Mouse (Mus musculus): ENCODE results near the gene Zfp281.

The Zfp281 gene

DNA sequence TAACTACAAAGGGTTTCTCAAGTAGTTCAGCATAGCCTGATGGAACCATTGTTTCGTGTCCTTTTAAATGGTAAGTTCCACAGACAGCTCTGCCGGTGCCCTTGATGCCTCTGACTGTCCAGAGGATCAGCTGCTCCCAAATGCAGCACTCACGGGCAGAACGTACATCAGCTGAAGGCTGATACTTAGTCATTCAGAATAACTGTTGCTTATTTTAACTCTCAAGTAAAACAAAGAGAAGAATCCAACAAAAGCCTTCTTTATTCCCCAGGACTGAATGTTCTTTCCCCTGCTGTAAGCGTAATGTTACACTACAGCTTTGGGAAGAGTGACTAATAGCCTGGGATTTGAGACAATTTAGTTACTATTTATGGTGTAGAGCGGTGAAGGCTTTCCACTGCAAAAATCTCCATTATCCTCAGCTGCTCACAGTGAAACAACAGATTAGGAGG lies 11.4 kb upstream of the Zfp281 start:
- no peak for DNase-seq (ENCODE audit: low read depth, low spot score)

DNA sequence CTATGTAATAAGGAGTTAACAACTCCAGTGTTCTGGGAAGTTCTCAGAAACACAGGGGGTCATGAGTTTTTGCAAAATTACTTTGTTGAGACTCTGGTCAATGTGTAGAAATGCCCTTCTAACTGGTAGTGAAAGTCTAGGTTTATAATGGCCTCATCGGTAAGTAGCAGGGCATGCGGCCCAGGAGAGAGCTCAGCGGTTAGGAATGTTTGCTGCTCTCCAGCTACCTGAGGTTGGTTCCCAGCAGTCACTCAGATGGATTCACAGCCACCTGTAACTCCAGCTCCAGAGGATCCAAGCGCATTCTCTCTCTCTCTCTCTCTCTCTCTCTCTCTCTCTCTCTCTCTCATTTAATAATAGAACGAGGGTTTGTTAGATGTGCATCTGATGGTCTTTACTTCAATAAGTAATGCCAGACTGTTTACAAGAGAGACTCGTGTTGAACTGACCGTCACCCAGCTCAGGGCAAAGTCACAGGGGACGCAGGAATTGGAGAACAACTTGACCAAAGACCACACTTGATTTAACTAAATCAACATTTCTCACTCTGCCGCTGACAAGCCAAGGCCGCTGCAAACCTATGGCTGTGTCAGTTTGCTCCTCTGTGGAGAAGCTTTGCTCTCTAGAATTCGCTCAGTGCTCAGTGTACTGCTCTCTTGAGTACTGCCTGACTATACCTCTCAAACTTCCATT lies 9.8 kb upstream of the Zfp281 start:
- no peak for DNase-seq (ENCODE audit: low read depth, low spot score)

DNA sequence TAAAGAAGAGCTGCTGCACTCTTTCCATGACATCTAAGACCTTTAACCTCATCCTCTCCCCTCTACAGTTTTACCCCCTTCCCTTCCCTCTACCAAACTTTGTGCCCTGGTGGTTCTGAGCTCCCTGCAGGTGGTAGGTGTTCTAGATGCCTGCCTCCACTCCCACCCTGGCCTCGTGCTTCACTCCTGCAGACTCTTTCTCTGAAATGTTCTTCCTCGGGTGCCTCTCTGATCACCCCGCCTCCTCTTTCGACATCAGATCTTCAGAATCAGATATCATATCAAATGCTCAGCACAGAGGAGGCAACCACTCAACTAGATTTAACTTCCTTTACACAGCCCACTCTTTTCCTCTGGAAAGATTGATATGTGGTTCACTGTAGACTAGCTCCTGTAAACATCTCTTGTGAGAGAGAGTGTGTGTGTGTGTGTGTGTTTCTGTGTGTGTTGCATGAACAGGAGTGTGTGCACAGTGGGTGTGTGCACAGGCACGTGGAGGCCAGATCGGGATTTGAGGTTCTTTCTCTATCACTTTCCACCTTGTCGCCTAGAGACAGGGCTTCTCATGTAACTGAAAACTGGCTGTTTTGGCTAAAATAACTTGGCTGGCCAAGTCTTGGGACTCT lies 7.4 kb upstream of the Zfp281 start:
- DNase-seq (ENCODE audit: low read depth, low spot score): no peak

DNA sequence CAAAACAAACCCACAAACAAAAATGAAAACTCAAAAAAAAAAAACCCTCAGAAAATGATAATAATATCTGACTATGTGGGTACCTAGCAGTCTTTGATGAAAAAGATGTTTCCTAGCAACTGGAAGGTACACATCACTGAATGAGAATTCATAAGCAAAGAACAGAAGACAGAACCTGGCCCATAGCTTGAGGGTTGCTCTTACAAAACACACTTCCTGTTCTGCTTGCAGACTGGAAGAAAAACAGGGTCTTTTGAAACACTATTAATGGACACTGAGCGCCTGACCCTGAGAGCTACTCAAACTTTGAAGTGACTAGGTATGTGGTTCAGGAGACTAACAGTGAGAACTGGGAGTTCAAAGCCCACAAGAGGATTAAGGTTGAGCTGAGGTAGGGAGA lies 6.1 kb upstream of the Zfp281 start:
- DNase-seq (ENCODE audit: low read depth, low spot score): no peak

DNA sequence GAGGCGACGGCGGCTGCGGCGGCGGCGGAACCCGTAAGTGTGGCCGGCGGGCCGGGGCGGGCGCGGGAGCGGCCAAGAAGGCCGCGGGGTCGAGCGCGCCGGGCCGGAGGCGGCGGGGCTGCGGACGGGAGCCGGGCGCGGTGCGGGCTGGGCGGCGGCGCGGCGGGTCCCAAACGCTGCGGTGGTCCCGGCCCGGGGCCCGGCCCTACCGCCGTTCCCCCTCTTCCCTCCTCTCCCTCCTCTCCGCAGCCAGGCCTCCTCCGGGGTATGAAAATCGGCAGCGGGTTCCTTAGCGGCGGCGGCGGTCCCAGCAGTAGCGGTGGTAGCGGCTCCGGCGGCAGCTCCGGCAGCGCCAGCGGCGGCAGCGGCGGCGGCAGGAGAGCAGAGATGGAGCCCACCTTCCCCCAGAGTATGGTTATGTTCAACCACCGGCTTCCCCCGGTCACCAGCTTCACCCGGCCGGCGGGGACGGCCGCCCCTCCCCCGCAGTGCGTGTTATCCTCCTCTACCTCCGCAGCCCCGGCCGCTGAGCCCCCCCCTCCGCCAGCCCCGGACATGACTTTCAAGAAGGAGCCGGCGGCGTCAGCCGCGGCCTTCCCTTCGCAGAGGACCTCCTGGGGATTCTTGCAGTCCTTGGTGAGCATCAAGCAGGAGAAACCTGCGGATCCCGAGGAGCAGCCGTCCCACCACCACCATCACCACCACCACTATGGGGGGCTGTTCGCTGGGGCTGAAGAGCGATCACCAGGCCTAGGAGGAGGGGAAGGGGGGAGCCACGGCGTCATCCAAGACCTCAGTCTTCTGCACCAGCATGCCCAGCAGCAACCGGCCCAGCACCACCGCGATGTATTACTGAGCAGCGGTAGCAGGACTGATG lies 556 bp downstream of the Zfp281 start:
- no peak for DNase-seq (ENCODE audit: low read depth, low spot score)

DNA sequence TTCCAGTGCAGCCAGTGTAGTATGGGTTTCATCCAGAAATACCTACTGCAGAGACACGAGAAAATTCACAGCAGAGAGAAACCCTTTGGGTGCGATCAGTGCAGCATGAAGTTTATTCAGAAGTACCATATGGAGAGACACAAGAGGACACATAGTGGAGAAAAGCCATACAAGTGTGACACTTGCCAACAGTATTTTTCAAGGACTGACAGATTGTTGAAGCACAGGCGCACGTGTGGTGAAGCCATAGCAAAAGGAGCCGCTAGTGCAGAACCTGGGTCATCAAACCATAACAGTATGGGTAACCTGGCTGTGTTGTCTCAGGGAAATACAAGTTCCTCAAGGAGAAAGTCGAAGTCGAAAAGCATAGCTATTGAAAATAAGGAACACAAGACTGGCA lies 1.4 kb downstream of the Zfp281 start:
- no peak for DNase-seq (ENCODE audit: low read depth, low spot score)

DNA sequence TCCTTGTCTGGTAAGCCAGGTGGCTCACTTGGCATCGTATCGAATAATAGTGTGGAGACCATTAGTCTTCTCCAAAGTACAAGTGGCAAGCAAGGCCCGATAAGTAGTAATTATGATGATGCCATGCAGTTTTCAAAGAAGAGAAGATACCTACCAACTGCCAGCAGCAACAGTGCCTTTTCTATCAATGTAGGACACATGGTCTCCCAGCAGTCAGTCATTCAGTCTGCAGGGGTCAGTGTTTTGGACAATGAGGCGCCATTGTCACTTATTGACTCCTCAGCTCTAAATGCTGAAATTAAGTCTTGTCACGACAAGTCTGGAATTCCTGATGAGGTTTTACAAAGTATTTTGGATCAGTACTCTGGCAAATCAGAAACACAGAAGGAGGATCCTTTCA lies 2.1 kb downstream of the Zfp281 start:
- no peak for DNase-seq (ENCODE audit: low read depth, low spot score)

DNA sequence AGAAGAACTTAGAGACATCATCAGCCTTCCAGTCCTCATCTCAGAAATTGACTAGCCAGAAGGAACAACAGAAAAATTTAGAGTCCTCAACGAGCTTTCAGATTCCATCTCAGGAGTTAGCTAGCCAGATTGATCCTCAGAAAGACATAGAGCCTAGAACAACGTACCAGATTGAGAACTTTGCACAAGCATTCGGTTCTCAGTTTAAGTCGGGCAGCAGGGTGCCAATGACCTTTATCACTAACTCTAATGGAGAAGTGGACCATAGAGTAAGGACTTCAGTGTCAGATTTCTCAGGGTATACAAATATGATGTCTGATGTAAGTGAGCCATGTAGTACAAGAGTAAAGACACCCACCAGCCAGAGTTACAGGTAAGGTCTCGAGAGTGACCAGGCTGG lies 2.9 kb downstream of the Zfp281 start:
- DNase-seq (ENCODE audit: low read depth, low spot score): no peak

DNA sequence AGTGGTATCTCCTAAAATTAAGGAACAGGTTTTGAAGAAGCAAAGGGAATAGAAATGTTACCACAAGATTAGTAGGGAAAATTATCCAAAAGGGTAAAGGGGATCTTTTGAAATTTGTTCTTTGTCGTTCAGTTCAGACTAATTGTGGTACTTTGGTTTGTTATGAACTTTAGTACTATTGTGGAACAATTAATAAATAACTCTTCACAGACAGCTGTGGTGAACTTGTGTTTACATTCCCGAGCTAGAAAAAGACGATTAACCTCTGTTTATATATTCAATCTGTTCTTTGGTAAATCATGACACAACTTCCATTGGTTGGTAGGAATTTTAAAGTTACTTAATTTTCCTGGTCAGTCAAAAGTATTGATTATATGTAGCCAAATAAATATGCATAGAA lies 8.2 kb downstream of the Zfp281 start:
- DNase-seq (ENCODE audit: low read depth, low spot score): no peak

DNA sequence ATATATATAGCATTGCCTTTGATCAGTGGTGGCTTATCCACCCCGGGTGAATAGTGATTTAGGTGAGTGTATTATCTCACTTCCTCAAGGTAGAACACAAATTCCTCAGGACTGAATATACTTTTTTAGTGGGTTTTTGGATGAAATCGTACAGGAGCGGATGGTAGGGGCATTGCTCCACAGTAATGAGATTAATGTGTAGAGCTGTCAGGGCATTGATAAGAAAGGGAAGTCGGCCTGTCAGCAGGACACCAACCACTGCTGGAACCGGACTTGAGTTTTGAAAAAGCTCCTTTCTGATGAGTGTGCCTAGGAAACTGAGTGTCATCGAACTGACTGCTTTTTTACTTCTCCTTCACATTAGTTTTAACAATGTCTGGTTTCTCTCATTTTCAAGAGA lies 10.9 kb downstream of the Zfp281 start:
- no peak for DNase-seq (ENCODE audit: low read depth, low spot score)

DNA sequence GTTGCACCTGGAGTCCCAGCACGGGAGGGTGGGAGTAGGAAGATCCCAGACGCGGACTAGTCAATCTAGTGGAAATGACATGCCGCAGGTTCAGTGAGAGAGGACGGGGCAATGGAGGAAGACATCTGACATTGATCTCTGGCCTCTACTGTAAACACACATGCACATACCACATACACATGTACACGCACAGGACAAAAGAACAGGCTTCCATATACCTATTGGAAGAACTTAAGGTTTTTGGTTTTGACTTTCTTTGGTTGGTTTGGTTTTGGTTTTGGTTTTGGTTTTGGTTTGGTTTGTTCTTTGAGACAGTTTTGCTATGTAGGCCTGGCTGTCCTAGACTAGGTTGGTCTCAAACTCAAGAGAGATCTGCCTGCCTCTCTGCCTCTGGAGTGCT lies 12.2 kb downstream of the Zfp281 start:
- DNase-seq (ENCODE audit: low read depth, low spot score): no peak

DNA sequence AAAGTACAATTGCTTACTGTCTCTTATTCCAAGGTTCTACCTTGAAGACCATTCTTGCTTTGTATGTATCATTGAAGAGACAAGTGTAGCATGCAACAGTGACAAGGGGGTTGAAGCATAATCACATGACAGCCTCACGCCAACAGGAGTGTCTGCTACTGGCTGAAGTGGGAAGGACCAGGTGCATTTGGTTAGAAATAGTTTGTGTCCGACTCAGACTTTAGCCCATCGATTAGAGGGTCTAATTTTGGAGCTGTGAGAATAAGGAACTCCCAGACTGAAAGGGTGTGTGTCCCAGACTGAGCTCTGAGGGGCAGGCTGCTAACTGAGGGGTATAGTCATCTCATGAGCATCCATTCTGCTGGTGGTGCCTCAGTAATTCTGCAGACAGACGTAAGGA lies 13.0 kb downstream of the Zfp281 start:
- no peak for DNase-seq (ENCODE audit: low read depth, low spot score)

DNA sequence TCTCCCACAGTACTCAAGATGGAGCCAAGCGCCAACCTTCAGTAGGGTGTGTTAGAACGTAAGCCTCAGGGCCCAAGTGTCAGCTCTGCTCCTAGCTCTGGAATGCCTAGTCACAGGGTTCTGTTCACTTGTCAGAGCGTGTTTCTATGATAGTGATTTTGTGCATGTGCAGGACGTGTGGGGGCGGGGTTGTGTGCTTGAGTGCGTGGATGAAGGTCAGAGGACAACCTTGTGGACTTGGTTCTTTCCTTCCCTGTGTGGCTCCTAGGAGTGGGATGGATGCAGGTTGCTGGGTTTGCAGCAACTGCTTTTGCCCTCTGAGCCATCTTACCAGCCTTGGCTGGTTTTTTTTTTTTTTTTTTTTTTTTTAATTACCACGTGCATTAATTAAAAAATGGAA lies 13.5 kb downstream of the Zfp281 start:
- DNase-seq (ENCODE audit: low read depth, low spot score): no peak

DNA sequence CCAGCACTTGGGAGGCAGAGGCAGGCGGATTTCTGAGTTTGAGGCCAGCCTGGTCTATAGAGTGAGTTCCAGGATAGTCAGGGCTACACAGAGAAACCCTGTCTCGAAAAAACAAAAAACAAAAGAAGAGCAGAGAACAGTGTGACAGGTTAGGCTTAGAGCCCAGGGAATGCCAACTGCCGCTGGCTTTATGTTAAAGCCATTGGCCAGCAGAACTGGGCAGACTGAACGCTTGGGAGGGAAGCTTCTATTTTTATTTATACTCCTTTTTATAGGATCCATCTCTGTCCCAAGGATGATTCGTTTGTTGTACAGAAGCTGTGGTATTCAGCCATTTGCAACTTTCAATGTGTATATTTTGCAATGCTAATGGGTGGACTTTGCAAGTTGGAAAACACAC lies 14.0 kb downstream of the Zfp281 start:
- DNase-seq (ENCODE audit: low read depth, low spot score): no peak

DNA sequence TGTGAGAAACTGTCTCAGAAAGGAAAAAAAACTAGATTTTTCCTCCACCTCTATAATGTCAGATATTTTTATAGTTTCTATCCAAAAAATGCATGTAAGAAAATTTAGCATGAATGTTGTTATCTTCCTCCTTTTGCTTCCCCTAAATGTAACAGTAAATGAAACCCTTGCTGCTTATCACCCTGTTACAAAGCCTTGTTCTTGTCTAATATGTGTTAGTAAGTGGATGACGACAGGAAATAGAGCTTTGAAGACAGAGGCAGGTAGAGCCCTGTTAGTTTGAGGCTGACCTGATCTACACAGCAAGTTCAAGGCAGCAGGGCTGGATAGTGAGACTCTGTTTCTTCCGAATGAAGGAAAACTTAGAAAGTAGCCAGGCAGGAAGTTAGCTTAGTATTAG lies 14.5 kb downstream of the Zfp281 start:
- DNase-seq (ENCODE audit: low read depth, low spot score): no peak

DNA sequence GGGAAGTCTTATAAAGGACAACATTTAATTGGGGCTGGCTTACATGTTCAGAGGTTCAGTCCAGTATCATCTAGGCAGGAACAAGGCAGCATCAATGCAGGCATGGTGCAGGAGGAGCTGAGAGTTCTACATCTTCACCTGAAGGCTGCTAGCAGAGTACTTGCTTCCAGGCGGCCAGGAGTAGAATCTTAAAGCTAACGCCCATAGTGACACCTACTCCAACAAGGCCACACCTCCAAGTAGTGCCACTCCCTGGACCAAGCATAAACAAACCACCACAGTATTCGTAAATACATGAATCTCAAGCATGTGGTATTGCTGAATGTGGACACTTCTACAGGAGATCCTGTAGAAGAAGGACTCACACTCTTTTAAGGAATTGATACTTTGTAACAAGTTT lies 18.0 kb downstream of the Zfp281 start:
- no peak for DNase-seq (ENCODE audit: low read depth, low spot score)

DNA sequence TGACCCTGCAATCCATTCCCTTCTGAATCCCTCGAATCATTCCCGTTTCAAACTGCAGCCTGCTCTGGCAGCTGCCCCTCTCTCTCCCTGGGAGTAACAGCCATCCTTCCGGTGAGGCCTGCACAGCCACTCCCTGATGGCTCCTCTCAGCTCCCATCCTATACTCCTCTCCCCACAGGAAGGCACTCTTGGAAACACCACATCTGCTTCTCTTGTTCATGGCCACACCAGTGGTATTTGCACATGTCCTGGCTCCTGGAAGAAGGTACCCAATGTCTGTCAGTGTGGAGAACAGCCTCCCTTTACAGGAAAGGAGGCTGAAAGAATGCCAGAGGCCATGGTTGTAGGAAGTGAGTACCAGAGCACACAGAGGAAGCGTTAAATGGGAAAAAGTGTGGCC lies 19.8 kb downstream of the Zfp281 start:
- DNase-seq (ENCODE audit: low read depth, low spot score): no peak

DNA sequence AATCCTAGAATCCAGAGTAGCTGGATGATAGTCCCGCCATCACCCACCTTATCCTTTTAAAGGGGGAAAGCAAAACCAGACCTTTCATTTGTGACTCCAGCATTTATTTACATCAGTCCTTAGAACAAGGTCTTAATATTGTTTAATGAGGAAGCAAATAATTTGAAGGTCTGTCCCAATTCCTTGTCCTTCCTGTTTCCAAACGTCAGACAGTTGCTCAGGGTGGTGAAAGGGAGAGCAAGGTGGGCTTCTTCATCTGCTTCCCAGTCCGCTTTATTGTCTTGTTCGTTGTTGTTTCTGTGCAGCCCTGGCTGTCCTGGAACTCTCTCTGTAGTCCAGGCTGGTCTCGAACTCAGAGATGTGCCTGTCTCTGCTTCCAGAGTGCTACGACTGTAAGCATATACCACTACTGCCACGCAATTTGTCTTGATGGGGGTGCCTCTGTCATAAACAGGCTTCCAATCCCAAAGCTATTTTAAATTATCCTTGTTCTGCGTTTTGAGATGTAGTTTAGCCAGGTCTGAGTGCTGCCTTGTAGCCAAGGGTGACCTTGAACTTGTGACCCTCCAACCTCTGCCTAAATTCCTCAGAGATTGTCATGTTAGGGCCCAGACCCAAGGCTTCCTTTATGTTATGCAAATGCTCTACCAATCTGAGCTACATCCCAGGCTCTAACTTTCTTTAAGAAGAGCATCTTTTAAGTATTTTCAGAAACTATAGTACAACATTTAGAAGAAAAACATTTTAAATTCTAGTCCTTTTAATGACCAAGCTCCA lies 21.3 kb downstream of the Zfp281 start:
- no peak for DNase-seq (ENCODE audit: low read depth, low spot score)

DNA sequence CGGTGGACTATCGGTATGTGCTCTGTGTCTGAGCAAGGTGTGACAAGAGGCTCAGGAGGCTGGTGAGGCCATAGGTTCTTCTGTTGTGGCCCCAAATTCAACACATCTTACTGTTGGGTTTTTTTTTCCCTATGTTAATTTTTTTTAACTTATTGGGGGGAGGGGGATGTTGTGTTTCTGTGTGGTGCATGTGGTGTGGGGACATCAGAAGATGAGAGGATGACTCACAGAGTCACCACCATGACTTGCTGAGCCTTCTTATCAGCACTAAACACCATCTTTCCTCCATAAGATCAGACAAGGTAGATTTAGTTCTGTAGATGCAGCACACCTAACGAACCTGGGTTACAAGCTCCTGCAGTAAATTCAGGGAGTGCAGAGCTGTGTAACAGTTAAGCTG lies 27.4 kb downstream of the Zfp281 start:
- no peak for DNase-seq (ENCODE audit: low read depth, low spot score)

DNA sequence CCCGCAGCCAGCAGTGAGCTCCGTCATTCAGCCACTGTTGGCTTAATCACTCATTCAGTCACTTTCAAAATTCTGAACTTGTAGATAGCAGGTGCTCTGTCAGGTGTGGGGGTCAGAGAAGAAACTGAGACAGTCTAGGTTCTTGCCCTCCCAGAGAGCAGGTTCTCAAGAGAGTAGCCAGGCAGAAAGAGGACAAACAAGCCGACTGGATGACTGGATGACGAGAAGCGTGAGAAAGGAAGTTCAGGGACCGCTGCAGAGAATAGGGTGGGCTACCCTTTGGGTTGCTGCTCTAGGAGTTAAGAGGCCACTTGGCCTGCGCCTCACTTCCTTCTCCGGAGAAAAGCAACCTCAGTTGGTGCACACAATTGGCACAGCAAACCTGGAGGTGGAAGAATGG lies 28.8 kb downstream of the Zfp281 start:
- DNase-seq (ENCODE audit: low read depth, low spot score): no peak

DNA sequence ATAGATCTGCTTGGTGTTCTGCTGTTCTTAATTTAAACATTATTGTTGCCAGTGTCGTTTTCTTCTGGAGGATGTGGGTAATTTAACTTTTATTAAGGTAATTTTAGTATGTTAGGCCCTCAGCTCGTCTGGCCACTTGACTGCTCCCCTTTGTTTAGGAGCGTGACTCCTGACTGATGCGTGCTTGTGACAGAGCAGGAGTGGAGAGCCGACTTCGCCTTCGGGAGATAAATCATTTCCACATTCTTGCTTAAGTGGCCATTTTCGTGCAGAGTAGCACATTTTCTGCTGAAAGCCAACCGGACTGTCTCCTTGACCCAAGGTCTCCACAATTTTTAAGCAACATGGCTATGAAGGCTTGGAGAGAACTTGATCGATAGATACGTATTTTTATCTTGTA lies 29.7 kb downstream of the Zfp281 start:
- no peak for DNase-seq (ENCODE audit: low read depth, low spot score)

DNA sequence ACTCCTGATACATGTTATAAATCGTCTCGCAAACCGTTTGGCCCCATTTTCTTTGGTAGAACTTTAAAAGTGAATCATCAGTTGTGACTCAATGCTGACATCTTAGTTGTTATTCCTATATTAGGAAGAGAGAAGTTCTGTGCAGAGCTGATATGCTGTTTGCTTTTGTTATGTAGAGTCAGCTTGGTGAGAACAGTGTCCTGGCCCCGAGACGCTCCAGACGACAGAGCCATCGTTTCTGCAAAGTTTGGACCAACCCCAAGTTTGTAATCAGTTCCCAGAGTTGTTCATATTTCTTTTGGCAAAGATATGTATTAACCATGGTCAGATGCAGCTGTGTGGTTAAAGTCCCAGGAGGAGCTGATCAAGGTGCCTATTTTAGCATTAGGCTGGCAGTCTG lies 31.9 kb downstream of the Zfp281 start:
- DNase-seq (ENCODE audit: low read depth, low spot score): no peak

Measured in retina, adult 2 months (tissue).